Mouse (Mus musculus) Muller cell, postnatal 12 days (primary cell): ENCODE data around the gene Cry2.

ENCODE experiments used
- DNase-seq: peaks from one replicate; pipeline ENCODE4 v3.0.0-alpha.2; 2015; ENCODE audit errors: inconsistent ontology term

The Cry2 gene

DNA sequence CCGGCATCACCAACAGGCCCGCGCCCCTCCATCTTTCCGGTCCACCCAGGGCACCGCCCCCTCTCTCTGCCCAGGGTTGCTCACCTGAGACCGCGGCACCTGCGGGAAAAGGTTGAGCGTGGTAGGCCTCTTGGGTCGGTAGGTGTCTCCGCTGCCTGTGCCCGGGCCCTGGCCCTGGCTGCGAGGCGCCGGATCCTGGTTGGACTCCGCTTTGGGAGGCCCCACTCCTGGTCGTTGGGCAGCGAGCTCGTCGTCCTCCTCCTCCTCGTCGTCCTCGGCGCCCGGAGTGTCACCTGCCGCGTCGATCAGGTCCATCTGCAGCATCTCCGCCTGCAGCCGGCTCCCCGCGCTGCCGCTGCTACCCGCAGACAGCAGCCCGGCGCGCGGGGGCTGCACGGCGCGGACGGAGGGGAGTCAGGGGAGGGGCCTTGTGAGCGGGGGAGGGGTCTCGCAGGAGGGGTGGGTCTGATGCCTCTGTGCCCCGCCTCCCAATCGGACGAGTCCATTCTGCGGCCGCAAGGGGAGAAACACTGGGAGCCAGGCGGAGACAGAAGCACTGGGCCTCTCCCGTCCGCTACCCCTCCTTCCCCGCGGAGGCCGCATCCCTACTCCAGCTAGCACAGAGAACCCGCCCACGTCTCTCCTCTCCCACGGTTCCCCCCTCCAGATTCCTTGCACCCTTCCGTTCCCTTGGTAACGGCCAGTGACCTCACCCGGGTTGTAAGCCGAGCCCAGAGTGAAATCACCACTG lies 44.8 kb downstream of the Cry2 start:
- peak; percentile 97 for DNase-seq

DNA sequence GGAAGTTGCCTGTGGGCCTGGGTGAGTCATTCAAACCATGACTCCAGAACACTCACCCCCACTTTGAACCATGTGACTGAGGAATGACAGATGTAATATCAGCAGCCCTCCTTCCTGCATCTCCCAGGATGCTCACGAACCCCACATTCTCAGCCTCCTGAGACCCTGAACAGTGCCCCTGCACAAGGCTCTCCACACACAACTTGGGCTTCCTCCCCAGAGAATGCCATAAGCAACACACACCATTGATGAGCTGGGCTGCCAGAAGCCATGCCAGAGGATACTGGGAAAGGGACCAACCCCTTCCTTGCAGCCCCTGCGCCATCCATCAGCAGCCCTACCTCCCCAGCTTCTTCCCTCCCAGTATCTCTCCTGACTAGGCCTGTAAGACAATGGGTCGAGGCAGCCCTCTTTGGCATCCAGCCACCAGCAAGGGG lies 45.7 kb downstream of the Cry2 start:
- DNase-seq = no peak

- DNase-seq = no peak
These were observed 46.2 kb downstream of the Cry2 start for GRCm38 (mm10) chr2:92387646-92388045.

DNA sequence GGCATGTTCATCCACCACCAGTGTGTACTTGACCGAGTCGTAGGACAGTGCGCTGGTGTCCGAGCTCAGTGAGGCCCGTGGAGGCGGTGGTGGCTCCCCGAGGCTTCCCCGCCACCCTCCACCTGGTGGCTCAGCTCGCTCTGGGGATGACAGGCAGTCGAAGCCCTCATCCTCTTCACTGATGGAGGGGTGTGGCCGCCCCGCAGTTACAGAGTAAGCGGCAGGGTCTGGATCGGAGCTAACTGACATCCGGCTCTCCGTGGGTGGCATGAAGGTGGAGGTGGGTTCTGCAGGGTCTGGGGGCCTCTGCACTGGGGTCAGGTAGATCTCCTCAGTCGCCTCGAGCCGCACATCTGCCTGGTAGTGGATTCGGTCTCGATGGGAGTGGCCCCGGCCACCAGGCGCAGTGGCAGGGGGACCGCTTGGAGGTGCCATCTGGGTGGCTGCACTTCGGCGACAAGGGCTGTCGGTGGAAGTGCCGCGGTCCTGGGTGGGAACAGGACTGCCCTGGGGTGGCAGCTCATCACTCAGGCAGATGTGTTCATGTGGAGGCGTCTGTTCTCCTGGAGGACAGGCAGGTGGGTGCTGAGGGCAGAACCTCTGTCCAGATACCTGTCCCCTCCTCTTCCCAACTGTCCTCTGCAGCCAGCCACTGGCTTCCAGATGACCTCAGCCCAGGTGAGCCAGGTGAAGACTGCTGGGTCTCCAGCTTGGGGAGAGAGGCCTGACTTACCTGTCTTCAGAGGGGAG lies 46.8 kb downstream of the Cry2 start:
- no peak for DNase-seq

- DNase-seq = no peak
These were observed 48.5 kb downstream of the Cry2 start for GRCm38 (mm10) chr2:92385113-92386051.

DNA sequence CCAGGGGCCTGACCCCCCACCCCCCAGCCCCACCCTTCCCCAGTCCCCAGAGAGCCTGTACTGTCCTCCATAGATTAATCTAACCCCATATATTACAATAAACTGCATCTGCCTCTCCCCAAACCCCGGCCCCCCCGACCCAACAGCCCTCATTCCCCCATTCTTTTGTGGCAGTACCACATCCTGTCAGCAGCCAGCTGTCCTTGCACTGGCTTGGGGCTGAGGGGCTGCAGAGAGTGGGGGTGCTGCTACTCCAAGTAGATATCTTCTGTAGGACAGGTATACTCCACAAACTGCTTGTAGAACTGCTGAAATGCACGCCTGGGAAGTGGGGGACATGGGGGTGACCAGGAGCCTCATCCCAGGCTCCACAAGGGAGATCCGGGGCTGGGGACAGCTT lies 49.7 kb downstream of the Cry2 start:
- DNase-seq = no peak

GRCm38 (mm10) chr2:92382759-92383158 lies 51.1 kb downstream of the Cry2 start:
- no peak for DNase-seq

DNA sequence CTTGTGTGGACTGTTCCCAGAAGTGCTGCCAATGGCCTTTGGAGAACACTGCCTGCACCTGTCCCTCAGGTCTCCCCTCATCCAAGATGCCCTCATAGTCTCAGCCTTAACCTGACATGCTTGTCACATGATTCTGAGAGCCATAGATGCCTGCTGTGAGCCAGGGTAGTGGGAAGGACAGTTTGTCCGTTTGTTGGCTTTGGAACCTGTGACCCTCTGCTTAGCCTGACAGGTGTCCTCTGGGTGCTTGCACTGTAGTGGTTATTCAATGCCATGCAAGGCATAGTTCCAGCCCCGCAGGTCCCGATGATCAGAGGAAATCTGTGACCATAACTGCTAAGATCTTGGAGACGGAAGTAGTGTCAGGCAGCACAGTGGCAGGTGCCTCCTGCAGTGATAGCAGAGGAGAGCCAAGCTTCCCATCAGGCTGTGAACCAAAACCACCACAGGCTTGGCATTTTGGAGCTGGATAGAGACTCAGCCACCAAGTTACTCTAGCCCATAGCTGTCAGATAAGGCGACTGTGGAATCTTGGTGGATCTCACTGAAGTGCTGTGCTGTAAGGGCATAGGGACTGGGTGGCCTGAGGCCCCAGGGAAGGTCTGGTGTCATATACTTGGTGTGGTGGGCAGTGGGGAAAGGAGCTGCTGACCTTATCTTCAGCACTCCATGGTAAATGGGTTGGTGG lies 51.8 kb downstream of the Cry2 start, which contains the start of gene 1700029I15Rik:
1700029I15Rik (plus strand) TSS at position 638 of the 688 bp plus-strand sequence.
- DNase-seq = no peak

- no peak for DNase-seq
These were observed 52.7 kb downstream of the Cry2 start for GRCm38 (mm10) chr2:92381161-92381560.

GRCm38 (mm10) chr2:92380495-92381050 lies 53.3 kb downstream of the Cry2 start:
- DNase-seq = no peak

DNA sequence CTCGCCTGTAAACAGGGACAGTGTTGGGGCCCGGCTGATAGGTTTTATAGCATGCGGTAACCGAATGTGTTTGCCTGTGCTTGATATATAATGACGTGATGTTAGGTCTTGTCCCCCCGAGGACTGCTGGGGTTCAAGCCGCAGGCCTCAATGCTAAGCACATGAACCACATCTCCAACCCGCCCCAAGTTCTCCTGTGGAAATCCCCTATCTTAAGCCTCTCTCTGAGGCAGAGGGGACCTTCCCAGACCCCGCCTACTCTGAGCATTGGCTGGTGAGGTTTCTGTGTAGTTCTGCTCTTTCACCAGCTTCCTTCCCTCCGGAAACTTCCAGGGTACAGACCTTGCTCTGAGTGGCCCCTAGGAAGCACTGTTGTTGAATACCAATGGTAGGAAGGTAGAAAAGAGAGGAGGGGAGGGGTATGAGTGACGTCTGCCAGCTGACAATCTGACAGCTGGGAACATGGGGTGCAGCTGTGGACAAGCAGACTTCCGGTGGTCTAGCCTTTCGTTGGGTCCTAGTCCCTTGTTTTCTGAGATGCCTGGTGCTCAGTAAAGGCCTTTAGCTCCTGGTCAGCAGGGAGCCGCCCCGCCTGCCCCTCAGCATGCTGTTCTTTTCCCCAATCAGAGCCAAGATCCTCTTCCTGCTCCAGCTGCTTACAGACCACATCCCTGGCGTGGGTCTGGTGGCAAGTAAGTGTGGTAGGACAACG lies 53.9 kb downstream of the Cry2 start:
- DNase-seq = no peak

GRCm38 (mm10) chr2:92377320-92377719 lies 56.5 kb downstream of the Cry2 start:
- no peak for DNase-seq

DNA sequence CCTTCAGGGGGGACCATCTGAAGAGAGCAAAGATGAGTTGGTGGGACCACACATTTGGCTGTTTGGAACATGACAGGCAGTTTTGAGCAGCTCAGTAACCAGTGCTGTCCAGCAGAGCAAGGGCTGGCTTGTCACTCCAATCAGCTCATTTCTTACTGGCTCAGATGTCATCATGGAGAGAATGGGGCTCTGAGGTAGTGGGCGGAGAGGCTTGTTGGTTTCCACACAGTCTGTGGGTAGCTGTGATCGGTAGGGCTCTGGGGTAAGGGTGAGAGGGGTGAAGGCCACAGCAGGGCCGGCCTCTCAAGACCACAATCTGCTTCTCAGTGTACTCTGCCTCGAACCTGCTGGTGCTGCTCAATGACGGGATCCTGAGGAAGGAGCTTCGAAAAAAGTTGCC lies 57.5 kb downstream of the Cry2 start:
- DNase-seq = no peak

DNA sequence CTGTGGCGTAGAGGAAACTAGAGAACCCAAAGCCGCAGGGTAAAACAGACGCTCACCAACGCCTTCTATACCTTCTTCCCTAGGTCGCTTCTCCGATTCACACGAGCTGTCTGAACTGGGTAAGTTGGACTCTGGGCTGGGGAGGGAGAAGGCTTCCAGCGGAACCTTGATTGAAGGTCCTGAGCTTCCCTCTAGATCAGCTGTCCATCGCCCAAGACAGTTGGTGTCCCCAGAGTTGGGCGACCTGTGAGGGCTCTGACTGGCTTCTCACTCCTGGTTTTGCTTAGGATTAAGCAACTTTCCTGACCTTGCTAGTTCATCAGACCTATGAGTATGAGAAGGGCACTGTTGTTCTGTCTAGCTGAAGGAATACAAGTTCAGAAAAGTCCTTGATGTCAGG lies 58.1 kb downstream of the Cry2 start:
- no peak for DNase-seq

GRCm38 (mm10) chr2:92375099-92375623 lies 58.7 kb downstream of the Cry2 start:
- peak; percentile 100 for DNase-seq

DNA sequence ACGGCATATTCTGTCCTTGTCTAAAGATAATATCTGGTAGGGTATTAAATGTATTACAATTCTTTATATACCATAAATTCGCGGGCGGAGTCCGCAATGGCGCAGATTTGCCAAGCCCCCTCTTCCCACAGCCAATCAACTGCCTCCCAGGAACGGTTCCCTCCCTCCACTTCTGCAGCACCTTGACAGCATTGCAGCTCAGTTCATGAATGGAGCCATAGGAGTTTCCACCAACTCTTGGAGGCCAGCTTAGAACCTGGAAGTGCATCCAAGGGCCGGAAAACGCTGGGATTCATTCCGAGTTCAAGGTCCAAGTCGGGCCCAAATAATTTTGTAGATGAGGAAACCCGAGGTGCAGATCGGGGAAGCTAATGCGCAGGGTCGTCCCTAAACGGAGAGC lies 59.3 kb downstream of the Cry2 start, which contains the start of the genes Pex16 and Large2:
Pex16 (plus strand) TSS at position 163 of the 400 bp plus-strand sequence.
Large2 (minus strand) TSS at position 356 of the 400 bp plus-strand sequence.
- DNase-seq = peak; percentile 51

- DNase-seq = no peak
These were observed 60.4 kb downstream of the Cry2 start for GRCm38 (mm10) chr2:92373437-92373813.

GRCm38 (mm10) chr2:92372767-92373436 lies 60.9 kb downstream of the Cry2 start:
- no peak for DNase-seq

DNA sequence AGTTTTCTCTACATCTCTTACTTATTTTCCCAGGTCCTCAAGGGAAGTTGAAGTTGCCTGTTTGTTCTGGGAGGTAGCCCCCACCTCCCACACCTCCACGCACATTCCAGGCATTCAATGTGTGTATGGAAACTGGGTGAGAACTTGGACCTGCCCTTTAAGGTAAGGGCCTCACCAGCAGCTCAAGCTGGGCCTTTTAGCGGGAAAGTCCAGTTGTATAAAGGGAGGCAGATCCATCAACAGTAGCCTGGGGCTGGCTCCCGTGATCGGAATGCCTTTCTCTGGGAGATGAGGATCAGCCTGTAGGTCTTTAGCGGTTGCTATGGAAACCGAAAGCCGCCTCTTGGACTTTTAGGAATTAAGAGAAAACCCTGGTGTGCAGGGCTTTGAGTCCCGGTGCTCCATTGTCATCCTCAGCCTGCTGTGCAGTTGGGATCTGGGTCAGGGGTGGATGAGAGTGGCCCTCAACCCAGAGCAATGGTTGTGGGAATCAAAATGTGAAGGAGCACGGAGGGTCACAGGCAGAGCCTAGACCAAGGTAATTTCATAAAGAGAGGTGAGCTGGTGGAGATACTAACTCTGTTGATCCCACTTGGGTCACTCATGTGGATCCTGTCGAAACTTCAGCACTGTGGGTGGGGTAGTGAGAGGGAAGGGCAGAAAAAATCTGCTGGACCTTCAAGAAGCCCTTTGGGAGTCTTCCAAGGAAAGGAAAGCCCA lies 61.7 kb downstream of the Cry2 start:
- no peak for DNase-seq
